Mouse (Mus musculus) urinary bladder, postnatal 0 days (tissue): ENCODE results near the gene Arfgef3. TPM values are rescaled to one million over a fixed set of nuclear protein-coding genes. Genes with fewer than 3 reads are reported as not detected.

Source experiments
- polyA plus RNA-seq: library from polyadenylated mRNA; unstranded; fragments of >200 nt; fragmentation: Nextera tagmentation; extraction: Ambion mirVana; gene quantifications from 2 replicates; pipeline ENCODE4 v1.2.1, GENCODE M21; 2015

Gene Arfgef3
- polyA plus RNA-seq = 0.17 and 0.30 TPM in 2 replicates

GRCm38 (mm10) chr10:18743286-18744142 lies at the start of gene Arfgef3:
Arfgef3 (minus strand) TSS chr10:18743949.

GRCm38 (mm10) chr10:18786693-18787092 lies 42.9 kb upstream of the Arfgef3 start, which contains the start of gene Gm4922:
Gm4922 (minus strand) TSS chr10:18786793.

GRCm38 (mm10) chr10:18545813-18546235 lies 197.9 kb downstream of the Arfgef3 start, which contains the start of gene Hebp2:
Hebp2 (minus strand) TSS chr10:18546076.

Other genes starting within 250 kb of the Arfgef3 start
- gene Hebp2, start 197.9 kb downstream of the Arfgef3 start, polyA plus RNA-seq = 23.1 and 23.3 TPM in 2 replicates
- not detected in 2 replicates for gene Gm4922, start 42.8 kb upstream of the Arfgef3 start, polyA plus RNA-seq
- gene Perp, start 101.1 kb upstream of the Arfgef3 start, polyA plus RNA-seq = 325 and 367 TPM in 2 replicates